Mouse (Mus musculus) cerebellum, adult 9-11 months (tissue): ENCODE data around the gene Gas7.

Experiments used
- DNase-seq: peaks from one replicate; pipeline ENCODE4 v3.0.0; 2022

Gene Gas7

DNA sequence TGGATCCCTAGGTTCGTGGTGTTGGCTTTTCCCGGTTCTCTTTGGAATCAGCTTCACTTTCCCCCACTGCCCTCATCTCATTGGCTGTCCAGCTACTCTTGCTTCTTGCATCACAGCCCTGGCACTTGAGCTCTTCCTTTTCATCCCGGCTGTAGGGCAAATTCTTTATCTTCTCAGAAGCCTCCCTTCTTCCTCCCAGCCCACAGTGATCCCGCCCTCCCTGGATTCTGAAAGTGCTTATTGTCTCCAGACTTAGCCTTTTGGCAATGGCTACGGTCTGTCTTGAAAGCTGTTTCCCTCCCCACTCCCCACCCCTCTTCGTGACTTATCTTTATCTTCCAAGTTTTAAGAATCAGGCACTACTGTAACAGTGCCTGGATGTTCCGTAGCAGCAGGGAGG, 126.3 kb downstream of the Gas7 start:
- no peak for DNase-seq

DNA sequence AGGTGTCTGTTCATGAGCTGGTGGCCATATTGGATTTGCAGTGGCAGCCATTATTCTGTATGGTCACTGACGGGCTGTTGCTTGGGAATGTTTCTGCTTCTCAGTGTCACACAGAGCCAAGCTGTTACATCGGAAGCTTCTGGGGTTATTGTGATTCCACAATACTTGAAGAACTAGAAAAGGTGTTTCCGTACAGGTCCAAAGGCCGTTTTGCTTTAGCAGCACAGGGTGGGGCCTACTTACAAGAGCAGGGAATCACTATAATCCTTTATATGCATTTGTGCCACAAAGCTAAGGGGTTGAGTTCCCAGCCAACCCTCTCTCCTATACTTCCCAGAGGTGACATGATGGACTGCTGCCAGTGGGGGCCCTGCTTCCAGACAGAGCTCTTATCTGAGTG, 127.3 kb downstream of the Gas7 start:
- no peak for DNase-seq

DNA sequence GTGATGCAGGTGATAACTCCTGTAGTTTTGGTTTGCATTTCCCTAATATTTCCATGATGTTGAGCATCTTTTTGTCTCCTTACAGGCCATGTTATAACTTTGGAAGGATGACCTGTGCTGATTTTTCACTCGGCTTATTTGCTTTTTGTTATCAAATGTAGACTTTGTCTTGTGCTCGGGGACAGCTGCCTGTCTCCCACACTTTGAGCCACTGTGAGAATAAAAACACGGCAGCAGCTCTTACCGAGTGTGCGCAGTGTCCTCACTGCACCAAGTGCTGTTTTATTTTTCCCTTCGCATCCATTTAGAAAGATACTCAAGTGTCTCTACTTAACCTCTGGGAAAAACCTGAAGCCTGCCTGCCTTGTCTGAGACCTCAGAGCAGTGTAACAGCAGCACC, 129.8 kb downstream of the Gas7 start:
- DNase-seq: no peak

DNA sequence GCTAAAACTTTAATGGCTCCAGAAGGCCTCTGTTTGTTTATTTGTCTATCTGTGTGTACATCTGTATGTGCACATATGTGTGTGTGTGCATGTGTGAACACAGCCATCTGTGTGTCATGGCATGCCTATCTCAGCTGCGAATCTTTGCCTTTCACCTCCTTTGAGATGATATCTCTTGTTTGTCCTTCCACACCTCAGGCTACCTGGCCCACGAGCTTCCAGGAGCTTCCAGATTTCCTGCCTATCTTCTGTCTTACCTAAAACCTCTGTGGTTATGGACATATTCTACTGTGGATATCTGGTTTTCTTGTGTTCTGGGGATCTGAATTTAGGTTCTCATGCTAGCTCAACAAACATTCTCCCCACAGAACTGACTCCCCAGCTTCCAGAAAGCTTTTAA, 130.4 kb downstream of the Gas7 start:
- DNase-seq: no peak

- DNase-seq: peak; percentile 25
These were observed 131.2 kb downstream of the Gas7 start for GRCm38 (mm10) chr11:67586231-67586994.

GRCm38 (mm10) chr11:67588196-67588827, 133.1 kb downstream of the Gas7 start:
- no peak for DNase-seq

DNA sequence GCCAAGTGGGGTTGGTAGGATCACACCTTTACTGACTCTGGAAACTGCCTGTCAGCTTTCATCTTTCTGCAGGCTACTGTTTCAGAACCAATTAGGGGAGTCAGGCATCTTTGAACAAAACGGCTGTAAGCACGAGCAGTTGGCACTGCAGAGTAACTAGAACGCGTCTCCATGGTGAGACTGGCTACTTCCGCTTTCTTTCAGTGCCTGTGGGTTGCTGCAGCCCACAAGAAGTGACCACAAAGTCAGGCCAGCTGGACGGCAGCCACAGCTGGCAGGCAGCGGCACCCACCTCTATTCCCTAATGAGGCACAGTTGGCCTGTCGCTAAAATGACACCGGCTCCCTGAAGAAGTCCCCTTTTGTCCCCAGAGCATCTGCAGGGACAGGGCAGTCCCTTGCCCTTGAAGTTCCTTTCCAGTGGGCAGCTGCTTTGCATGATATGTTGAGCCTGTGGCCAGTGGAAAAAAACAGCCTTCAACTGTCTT, 133.6 kb downstream of the Gas7 start:
- DNase-seq: peak; percentile 40

DNA sequence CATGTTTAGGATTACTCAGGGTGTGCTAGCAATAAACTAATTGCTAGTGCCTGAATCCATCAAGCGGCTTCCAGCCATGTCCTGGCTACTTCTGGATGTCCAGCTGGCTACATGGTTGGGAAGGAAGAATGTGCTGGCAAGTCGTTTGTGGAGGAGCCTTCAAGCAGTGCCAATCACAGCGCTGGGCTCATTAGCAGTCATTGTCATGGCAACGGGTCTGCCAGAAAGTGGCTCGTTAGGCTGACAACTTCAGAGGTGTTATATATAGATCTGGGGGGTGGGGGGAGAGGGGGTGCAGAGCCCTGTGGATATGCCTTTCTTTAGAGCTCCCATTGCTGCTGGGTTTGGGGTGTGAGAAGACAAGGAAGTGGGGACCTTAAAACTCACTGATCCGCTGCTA, 141.0 kb downstream of the Gas7 start:
- peak; percentile 65 for DNase-seq

DNA sequence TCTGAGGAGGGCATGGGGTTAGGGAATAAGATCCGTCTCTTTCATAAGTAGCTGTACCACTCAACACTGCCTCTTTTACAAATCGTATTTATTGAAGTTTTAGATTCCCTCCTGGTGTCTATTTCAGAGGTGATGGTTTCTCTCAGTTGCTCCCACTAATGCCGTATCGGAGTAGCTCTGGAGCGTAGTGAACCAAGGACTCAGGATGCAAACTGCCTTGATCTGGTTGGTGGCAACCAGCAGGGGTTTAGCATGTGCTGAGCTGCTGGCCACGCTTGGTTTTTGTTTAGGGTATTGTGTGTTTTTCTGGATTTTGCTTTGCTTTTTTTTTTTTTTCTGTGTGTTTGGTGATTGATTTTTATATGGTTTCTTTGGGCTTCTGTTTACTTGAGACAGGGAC, 141.6 kb downstream of the Gas7 start:
- DNase-seq: no peak

DNA sequence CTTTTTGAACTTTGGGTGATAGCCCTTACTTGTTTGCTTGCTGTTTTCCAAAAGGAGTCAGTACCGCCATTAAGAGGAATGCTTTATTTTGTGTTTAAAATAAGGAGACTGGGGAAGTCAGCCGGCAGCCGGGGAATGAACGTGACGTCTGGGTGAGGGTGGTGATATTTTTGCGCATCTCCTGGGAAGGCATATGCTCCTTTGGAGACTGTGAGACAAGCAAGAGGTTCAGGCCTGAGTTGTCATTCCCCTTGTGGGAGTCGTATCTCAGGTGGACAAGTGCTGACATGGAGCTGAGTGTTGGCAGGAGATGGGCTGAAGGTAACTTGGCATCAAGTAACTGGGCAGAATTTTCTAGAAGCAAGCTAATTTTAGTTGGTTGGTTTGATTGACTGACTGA, 142.2 kb downstream of the Gas7 start:
- DNase-seq: no peak

DNA sequence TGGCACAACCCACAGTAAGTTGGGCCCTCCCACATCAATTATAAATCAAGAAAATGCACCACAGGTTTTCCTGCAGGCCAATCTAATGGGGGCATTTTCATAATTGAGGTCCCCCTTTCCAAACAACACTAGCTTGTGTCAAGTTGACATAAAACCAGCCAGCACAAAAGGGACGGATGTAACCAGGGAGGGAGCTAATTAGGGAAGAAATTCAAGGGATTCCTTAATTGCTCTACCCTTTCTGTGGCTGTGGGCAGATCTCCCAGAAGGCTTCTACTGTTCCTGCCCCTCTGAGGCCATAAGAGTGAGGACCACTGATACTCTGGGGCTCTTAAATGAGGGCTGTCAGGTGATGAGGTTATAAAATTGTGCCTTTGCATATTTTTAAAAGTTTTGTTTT, 143.9 kb downstream of the Gas7 start:
- no peak for DNase-seq

DNA sequence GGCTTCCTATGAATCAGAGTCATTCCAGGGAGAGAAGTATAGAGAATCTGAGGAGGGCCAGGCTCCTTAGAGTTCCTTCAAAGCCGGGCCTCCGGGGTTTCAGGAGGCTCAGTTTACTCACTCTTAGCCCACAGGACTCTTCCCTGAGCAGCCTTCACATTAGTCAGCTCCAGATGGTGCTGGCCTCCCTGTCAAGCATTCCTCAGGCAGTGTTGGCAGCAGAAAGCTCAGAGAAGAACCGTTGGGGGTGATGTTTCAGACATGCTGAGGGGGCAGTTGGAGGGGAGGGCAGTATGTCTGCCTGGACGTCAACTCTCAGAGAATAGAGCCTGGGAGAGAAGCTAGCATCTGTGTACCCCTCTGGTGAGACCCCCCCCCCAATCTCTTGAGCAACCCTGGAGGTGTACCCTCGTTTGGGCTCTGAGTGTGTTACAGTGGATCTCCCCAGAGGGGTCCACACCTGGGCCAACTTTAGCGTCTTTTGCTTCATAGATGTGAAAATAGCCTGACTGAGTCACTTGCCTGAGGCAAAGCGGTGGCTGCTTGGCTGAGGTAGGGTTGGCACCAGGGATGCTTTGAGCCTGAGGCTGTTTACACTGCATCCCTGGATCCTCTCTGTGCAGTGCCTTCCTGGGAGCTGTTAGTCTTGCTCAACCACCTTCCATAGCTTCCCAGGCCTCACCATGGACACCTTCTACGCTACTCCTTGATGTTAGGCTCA, 145.6 kb downstream of the Gas7 start:
- no peak for DNase-seq

DNA sequence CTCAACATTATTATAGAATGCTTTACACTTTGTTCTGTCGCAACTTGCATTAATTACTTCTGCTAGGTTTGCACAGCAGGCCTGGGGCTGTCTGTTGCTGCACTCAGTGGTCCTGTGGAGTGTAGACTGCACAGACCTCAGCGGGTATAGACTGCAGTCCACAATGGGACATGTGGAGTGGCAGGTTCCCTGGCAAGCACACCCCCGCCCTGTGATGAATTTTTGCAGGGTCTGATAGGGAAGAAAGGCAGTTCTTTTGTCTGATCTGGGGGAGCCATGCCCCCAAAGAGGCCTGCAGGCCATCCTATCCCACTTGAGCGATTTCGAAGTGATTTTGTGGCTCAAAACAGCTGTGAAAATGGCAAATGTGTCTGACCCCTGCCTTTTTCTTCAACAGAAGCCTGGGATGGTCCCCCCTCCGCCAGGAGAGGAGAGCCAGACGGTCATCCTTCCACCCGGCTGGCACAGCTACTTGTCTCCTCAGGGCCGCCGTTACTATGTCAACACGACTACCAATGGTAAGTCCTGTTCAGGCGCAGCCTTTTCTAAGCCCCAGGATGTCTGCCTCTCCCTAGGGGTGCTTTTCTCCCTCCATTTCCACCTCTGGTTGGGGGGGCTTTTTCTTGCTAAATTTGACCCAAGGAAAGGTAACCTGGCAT, 147.6 kb downstream of the Gas7 start:
- no peak for DNase-seq

GRCm38 (mm10) chr11:67604481-67604880, 149.2 kb downstream of the Gas7 start:
- no peak for DNase-seq

DNA sequence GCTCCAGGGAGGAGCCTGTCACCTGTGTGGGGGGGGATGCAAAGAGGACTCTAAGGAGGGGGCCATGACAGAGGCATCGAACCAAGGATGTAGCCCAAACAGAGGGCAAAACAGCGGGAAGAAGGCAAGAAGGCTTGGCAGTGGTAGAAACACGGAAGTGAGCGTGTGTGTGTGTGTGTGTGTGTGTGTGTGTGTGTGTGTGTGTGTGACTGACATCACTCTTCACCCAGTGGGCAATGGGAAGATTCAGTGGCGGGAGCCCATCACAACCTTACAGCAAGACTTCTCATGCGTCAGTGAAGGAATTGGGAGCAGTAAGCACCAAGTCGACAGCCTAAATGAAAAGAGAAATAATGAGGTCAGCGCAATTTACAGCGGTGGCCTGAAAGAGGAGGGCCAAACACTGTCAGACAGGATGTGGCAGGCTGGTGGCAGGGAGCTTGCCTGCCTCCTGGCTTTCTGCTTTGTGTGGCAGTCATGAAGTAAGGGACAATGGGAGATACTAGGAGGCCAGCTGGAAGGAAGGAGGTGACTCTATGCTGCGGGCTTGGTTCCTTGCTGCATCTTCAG, 153.0 kb downstream of the Gas7 start:
- DNase-seq: no peak

- DNase-seq: no peak
These were observed 157.1 kb downstream of the Gas7 start for GRCm38 (mm10) chr11:67612158-67612839.

GRCm38 (mm10) chr11:67616557-67617239, 161.5 kb downstream of the Gas7 start:
- no peak for DNase-seq

DNA sequence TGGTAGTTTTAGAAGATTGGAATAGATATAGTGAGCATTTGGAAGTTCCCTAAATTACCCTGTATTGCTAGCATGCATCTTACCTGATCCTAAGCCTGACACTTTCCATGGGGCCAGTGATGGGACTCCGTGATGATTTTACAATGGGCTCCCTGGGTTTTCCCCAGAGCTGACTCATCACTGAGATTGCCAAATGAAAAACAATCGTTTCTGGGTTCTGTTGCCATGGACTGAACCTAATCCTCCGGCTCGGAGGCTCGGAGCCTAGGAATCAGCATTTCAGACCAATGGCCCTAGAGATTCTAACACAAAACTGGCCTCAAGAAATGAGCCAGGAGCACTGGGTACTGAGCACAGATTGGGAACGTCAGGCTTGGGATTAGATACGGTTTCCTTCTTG, 167.1 kb downstream of the Gas7 start:
- DNase-seq: no peak

GRCm38 (mm10) chr11:67627179-67627578, 171.9 kb downstream of the Gas7 start:
- DNase-seq: no peak

DNA sequence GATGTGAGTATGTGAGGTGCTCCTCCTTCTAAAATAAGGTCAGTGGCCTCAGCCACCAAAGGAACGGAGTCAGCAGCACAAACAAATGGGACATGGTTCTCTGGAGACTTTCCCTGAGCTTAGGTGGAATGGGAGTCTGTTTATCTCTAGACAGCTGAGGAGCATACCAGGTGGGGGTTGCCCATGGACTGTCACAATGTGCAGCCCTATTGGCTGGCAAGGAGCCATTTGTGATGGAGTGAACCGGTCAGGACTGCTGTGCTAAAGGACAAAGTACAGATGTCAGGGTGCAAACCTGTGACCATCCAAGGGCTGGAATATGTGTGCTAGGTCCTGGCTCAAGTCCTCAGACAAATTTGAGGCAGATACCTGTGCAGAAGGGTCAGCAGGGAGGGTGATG, 173.3 kb downstream of the Gas7 start:
- no peak for DNase-seq

DNA sequence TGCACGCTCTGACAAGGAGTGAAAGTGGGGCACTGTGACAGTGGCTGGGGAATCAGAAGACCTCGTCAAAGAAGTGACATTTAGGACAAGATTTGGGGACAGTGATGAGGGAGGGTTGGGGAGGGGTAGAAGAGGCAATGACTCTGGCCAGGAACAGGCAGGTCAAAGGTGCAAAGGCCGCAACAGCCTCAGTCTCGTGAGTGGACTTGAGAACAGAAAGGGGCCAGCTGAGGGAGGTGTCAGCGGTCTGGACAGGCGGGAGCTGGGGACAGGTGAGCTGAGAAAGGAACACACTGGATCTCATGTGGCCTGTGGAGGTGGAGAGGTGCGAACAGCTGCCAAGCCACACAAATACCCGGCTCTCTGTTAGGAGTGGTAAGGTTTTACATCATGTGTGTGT, 177.7 kb downstream of the Gas7 start:
- DNase-seq: no peak
